Mouse (Mus musculus) brain, embryonic 14.5 days (tissue): ENCODE results near the gene C1qtnf1.

ENCODE experiments used
- CTCF ChIP-seq: fragments of 200-500 bp; IDR thresholded peaks from 2 replicates; pipeline ENCODE4 v1.5.1; 2012; ENCODE audit warnings: inconsistent platforms, mild to moderate bottlenecking, moderate library complexity, borderline replicate concordance; ENCODE audit not compliant: insufficient read depth, insufficient read length; ENCODE audit errors: extremely low read depth
- POLR2A ChIP-seq: fragments of 200-500 bp; IDR thresholded peaks from 2 replicates; pipeline ENCODE4 v1.6.1; 2012; ENCODE audit warnings: mild to moderate bottlenecking, inconsistent platforms, borderline replicate concordance; ENCODE audit not compliant: poor library complexity, insufficient read depth, insufficient read length, severe bottlenecking; ENCODE audit errors: extremely low read depth

DNA sequence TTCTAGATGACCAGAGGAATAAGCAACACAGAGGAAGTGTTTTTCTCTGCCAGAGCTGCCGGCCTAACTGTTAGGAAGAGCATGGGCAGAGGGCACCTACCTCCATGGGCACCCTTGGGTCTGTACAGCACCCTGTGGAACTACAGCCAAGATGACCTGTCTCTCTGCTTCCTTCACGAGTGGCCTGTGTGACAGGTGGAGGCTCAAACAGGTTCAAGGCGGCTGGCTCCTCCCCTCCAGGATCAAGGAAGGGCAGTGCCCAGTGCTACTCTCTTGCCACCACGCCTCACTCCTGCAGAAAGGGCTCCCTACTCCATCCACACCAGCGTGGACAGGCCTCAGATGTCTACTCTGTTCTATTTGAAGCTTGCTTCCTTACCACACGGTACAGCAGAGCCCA, 12.4 kb upstream of the C1qtnf1 start:
- no peak for TF ChIP-seq CTCF
- TF ChIP-seq POLR2A: no peak
